Mouse (Mus musculus) midbrain, embryonic 10.5 days (tissue): ENCODE measurements around the gene Zc3h7b. TPM values are rescaled to one million over a fixed set of nuclear protein-coding genes. Genes with fewer than 3 reads are reported as not detected.

Experiments used
- polyA plus RNA-seq: library from polyadenylated mRNA; unstranded; fragments of >200 nt; fragmentation: Nextera tagmentation; extraction: Ambion mirVana; gene quantifications from 2 replicates; pipeline ENCODE4 v1.2.1, GENCODE M21; 2016

Gene Zc3h7b
- polyA plus RNA-seq, 1 experiment from 2014 or later, result 36.3 TPM

Other genes starting within 250 kb of the Zc3h7b start
- 14.1 and 21.1 TPM in 2 replicates for gene Ep300, start 159.7 kb upstream of the Zc3h7b start, polyA plus RNA-seq
- gene L3mbtl2, start 81.2 kb upstream of the Zc3h7b start, polyA plus RNA-seq, result 44.6 and 46.1 TPM in 2 replicates
- 2.4 and 2.5 TPM in 2 replicates for gene Chadl, start 47.8 kb upstream of the Zc3h7b start, polyA plus RNA-seq
- 187 and 192 TPM in 2 replicates for gene Rangap1, start 473 bp downstream of the Zc3h7b start, polyA plus RNA-seq
- gene Tef, start 57.4 kb downstream of the Zc3h7b start, polyA plus RNA-seq, result 15.7 and 19.0 TPM in 2 replicates
- 17.7 and 19.6 TPM in 2 replicates for gene Tob2, start 113.7 kb downstream of the Zc3h7b start, polyA plus RNA-seq
- 224 and 252 TPM in 2 replicates for gene Phf5a, start 126.9 kb downstream of the Zc3h7b start, polyA plus RNA-seq
- 152 and 163 TPM in 2 replicates for gene Aco2, start 127.3 kb downstream of the Zc3h7b start, polyA plus RNA-seq
- gene Polr3h, start 181.2 kb downstream of the Zc3h7b start, polyA plus RNA-seq, result 76.2 and 80.8 TPM in 2 replicates
- 13.8 and 20.6 TPM in 2 replicates for gene Csdc2, start 191.7 kb downstream of the Zc3h7b start, polyA plus RNA-seq
- gene Pmm1, start 215.9 kb downstream of the Zc3h7b start, polyA plus RNA-seq, result 31.9 and 34.9 TPM in 2 replicates
- gene 1700029P11Rik, start 235.5 kb downstream of the Zc3h7b start, polyA plus RNA-seq, result not detected in 2 replicates
- 68.6 and 75.1 TPM in 2 replicates for gene Xrcc6, start 242.8 kb downstream of the Zc3h7b start, polyA plus RNA-seq